Mouse (Mus musculus) duodenum, adult 2 months (tissue): ENCODE results near the gene Olfr521. TPM values are rescaled to one million over a fixed set of nuclear protein-coding genes. Genes with fewer than 3 reads are reported as not detected.

Experiments used
- polyA plus RNA-seq: library from polyadenylated mRNA; depleted of rRNA; stranded (reverse); fragments of >200 nt; gene quantifications from 2 replicates; pipeline ENCODE4 v1.2.3, GENCODE M21; 2012; ENCODE audit warnings: low replicate concordance; rRNA removed

Gene Olfr521
- not detected in 2 replicates for polyA plus RNA-seq

GRCm38 (mm10) chr7:99763207-99763606, at the start of gene Olfr521:
Gene Olfr521, plus strand, starts transcription at chr7:99763507.

DNA sequence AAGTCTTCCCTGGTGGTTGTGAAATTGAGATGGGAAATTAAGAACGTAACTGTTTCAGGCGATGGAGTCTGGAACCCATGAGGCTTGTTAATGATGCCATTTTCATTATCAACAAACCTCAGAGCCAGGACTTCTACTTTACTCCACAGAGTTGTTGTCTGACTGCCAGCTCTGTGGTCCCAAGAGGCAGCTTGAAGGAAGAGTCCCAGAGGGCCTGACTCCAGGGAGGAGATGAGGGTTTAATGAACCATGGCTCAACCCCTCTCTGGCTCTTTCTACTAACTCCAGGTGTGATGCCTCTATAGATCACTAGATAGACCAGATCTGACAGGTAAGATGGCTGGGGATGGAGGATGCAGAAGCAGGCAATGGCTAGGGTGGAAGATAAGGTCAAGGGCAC, 33.3 kb upstream of the Olfr521 start, which contains the start of gene Olfr520:
Olfr520 (plus strand) TSS at position 301 of the 400 bp plus-strand sequence.

Other genes with a start within 250 kb of the Olfr521 start
- 36.4 and 40.8 TPM in 2 replicates for gene Arrb1, start 228.0 kb upstream of the Olfr521 start, polyA plus RNA-seq
- gene Tpbgl, start 136.4 kb upstream of the Olfr521 start, polyA plus RNA-seq: 2.7 and 3.9 TPM in 2 replicates
- gene Slco2b1, start 52.2 kb upstream of the Olfr521 start, polyA plus RNA-seq: 25.2 and 37.7 TPM in 2 replicates
- gene Olfr520, start 33.2 kb upstream of the Olfr521 start, polyA plus RNA-seq: not detected in 2 replicates
- gene Neu3, start 64.9 kb downstream of the Olfr521 start, polyA plus RNA-seq: 1.6 and 3.1 TPM in 2 replicates
- gene Xrra1, start 95.6 kb downstream of the Olfr521 start, polyA plus RNA-seq: 0.15 and 0.32 TPM in 2 replicates
- 10.3 and 10.5 TPM in 2 replicates for gene Spcs2, start 100.0 kb downstream of the Olfr521 start, polyA plus RNA-seq
- gene Rnf169, start 216.9 kb downstream of the Olfr521 start, polyA plus RNA-seq: 1.6 and 2.1 TPM in 2 replicates
- gene Chrdl2, start 242.7 kb downstream of the Olfr521 start, polyA plus RNA-seq: 0.12 and 0.32 TPM in 2 replicates